Mouse (Mus musculus) megakaryocyte, embryonic 14.5 days (primary cell): Measurements from ENCODE around the gene Ak6.

ENCODE experiments used
- FLI1 ChIP-seq: IDR thresholded peaks from 2 replicates; pipeline ENCODE4 v1.6.1; 2012; ENCODE audit warnings: low read length, inconsistent platforms, mixed read lengths
- GATA1 ChIP-seq: IDR thresholded peaks from 3 replicates; pipeline ENCODE4 v1.6.1; 2012; ENCODE audit warnings: mixed read lengths, low read length, inconsistent platforms, borderline replicate concordance

GRCm38 (mm10) chr13:100616181-100617087, 34.3 kb upstream of the Ak6 start, which contains the start of gene Marveld2:
- no peak for TF ChIP-seq FLI1
- TF ChIP-seq GATA1, result no peak
